Mouse (Mus musculus) liver, embryonic 15.5 days (tissue): ENCODE data around the gene Cldn20. TPM values are rescaled to one million over a fixed set of nuclear protein-coding genes. Genes with fewer than 3 reads are reported as not detected.

ENCODE experiments used
- ATAC-seq: fragments of 200-750 bp; cut with Nextera tagmentation; 2 replicates; pipeline ENCODE4 v1.8.0; 2017; ENCODE audit warnings: moderate number of reproducible peaks, mild to moderate bottlenecking, moderate library complexity; ENCODE audit not compliant: insufficient read depth
- H3K27ac ChIP-seq: fragments of 300-500 bp; sonication (generic); replicated peaks from 2 replicates; pipeline ENCODE4 v1.5.1; 2015; ENCODE audit warnings: mild to moderate bottlenecking, inconsistent platforms
- H3K27me3 ChIP-seq: fragments of 300-500 bp; sonication (generic); 2 replicates; pipeline ENCODE4 v1.6.1; 2015; ENCODE audit warnings: mild to moderate bottlenecking, inconsistent platforms
- H3K36me3 ChIP-seq: fragments of 300-500 bp; sonication (generic); replicated peaks from 2 replicates; pipeline ENCODE4 v1.6.1; 2015; ENCODE audit warnings: moderate library complexity, mild to moderate bottlenecking, inconsistent platforms
- H3K4me1 ChIP-seq: fragments of 300-500 bp; sonication (generic); replicated peaks from 2 replicates; pipeline ENCODE4 v1.6.1; 2015; ENCODE audit warnings: inconsistent platforms
- H3K4me2 ChIP-seq: fragments of 300-500 bp; sonication (generic); 2 replicates; pipeline ENCODE4 v1.6.1; 2015; ENCODE audit warnings: moderate library complexity, mild to moderate bottlenecking, inconsistent platforms
- H3K4me3 ChIP-seq: fragments of 300-500 bp; sonication (generic); replicated peaks from 2 replicates; pipeline ENCODE4 v1.5.1; 2015; ENCODE audit warnings: mild to moderate bottlenecking, inconsistent platforms
- H3K9ac ChIP-seq: fragments of 300-500 bp; sonication (generic); 2 replicates; pipeline ENCODE4 v1.6.1; 2015; ENCODE audit warnings: moderate library complexity, mild to moderate bottlenecking, inconsistent platforms
- H3K9me3 ChIP-seq: fragments of 300-500 bp; sonication (generic); replicated peaks from 2 replicates; pipeline ENCODE4 v1.6.1; 2016; ENCODE audit warnings: inconsistent platforms
- WGBS: fragments of 180-500 bp; shearing (Covaris S2); methylation state at CpG from one replicate; pipeline ENCODE4 v1.1.7; 2015; ENCODE audit warnings: mixed read lengths; ENCODE audit not compliant: insufficient replicate concordance; 5-methylcytosine and 5-hydroxymethylcytosine counted together
- polyA plus RNA-seq: library from polyadenylated mRNA; unstranded; fragments of >200 nt; fragmentation: Nextera tagmentation; extraction: Ambion mirVana; gene quantifications from 2 replicates; pipeline ENCODE4 v1.2.1, GENCODE M21; 2015

Gene Cldn20
- polyA plus RNA-seq, result not detected in 2 replicates

GRCm38 (mm10) chr17:3532254-3532653, at the start of gene Cldn20:
TSS of gene Cldn20 (plus strand) at chr17:3532554.
- Histone ChIP-seq H3K36me3 (peaks cover 18% of the 10 kb centered on the region; the same call in 1 of the 2 replicates), H3K9me3 (no peaks in the 10 kb centered on the region), H3K27me3 (no peaks in the 10 kb centered on the region), H3K9ac (no peak within 1 kb of the TSS), H3K4me3 (no peak within 1 kb of the TSS), H3K27ac (no peak within 1 kb of the TSS), H3K4me2 (no peak within 1 kb of the TSS), H3K4me1 (peaks cover 13% of the 10 kb centered on the region)
- no peak for ATAC-seq
- WGBS, result 75% methylated on average over 4 of the region's 4 CpGs

GRCm38 (mm10) chr17:3483091-3483490, 49.3 kb upstream of the Cldn20 start:
- H3K27ac ChIP-seq, result no peak overlapping the region

GRCm38 (mm10) chr17:3485851-3486250, 46.5 kb upstream of the Cldn20 start:
- H3K4me3 ChIP-seq, result no peak overlapping the region
- H3K36me3 ChIP-seq, result no peaks in the 10 kb centered on the region
- no peak overlapping the region for H3K9ac ChIP-seq
- no peak overlapping the region for H3K27ac ChIP-seq
- WGBS, result 62% methylated on average over 7 of the region's 7 CpGs
- H3K4me2 ChIP-seq, result no peak overlapping the region
- H3K27me3 ChIP-seq, result no peaks in the 10 kb centered on the region
- no peak for ATAC-seq
- no peaks in the 10 kb centered on the region for H3K9me3 ChIP-seq
- H3K4me1 ChIP-seq, result peaks cover 7% of the 10 kb centered on the region; the same call in 1 of the 2 replicates

More at GRCm38 (mm10) chr17:3483091-3483490, 49.3 kb upstream of the Cldn20 start:
- no peak overlapping the region for H3K4me2 ChIP-seq
- 57% methylated on average over 8 of the region's 8 CpGs for WGBS
- no peaks in the 10 kb centered on the region for H3K9me3 ChIP-seq
- no peak for ATAC-seq
- no peak overlapping the region for H3K4me3 ChIP-seq
- peaks cover 5% of the 10 kb centered on the region; the same call in 1 of the 2 replicates for H3K4me1 ChIP-seq
- no peaks in the 10 kb centered on the region for H3K27me3 ChIP-seq
- H3K9ac ChIP-seq, result no peak overlapping the region
- H3K36me3 ChIP-seq, result no peaks in the 10 kb centered on the region

GRCm38 (mm10) chr17:3487211-3487610, 45.1 kb upstream of the Cldn20 start:
- no peak overlapping the region for H3K4me2 ChIP-seq
- H3K27ac ChIP-seq, result no peak overlapping the region

GRCm38 (mm10) chr17:3487721-3488601, 44.4 kb upstream of the Cldn20 start:
- Histone ChIP-seq H3K36me3 (no peaks in the 10 kb centered on the region), H3K4me3 (no peak overlapping the region)

More at GRCm38 (mm10) chr17:3487211-3487610, 45.1 kb upstream of the Cldn20 start:
- ATAC-seq, result no peak
- Histone ChIP-seq H3K4me1 (peaks cover 7% of the 10 kb centered on the region; the same call in 1 of the 2 replicates), H3K27me3 (no peaks in the 10 kb centered on the region), H3K9me3 (no peaks in the 10 kb centered on the region), H3K9ac (no peak overlapping the region), H3K4me3 (no peak overlapping the region), H3K36me3 (no peaks in the 10 kb centered on the region)
- 79% methylated on average over 4 of the region's 4 CpGs for WGBS

GRCm38 (mm10) chr17:3490216-3490895, 42.0 kb upstream of the Cldn20 start:
- no peak overlapping the region for H3K27ac ChIP-seq
- no peak for ATAC-seq
- 62% methylated on average over 11 of the region's 11 CpGs for WGBS

More at GRCm38 (mm10) chr17:3487721-3488601, 44.4 kb upstream of the Cldn20 start:
- Histone ChIP-seq H3K9me3 (no peaks in the 10 kb centered on the region), H3K4me2 (no peak overlapping the region), H3K9ac (no peak overlapping the region), H3K27me3 (no peaks in the 10 kb centered on the region), H3K27ac (no peak overlapping the region), H3K4me1 (peaks cover 7% of the 10 kb centered on the region; the same call in 1 of the 2 replicates)
- WGBS, result 42% methylated on average over 12 of the region's 12 CpGs
- no peak for ATAC-seq

GRCm38 (mm10) chr17:3491065-3491464, 41.3 kb upstream of the Cldn20 start:
- H3K27ac ChIP-seq, result no peak overlapping the region
- H3K9ac ChIP-seq, result no peak overlapping the region
- no peak overlapping the region for H3K4me2 ChIP-seq
- no peaks in the 10 kb centered on the region for H3K27me3 ChIP-seq
- no peaks in the 10 kb centered on the region for H3K36me3 ChIP-seq
- peaks cover 7% of the 10 kb centered on the region; the same call in 1 of the 2 replicates for H3K4me1 ChIP-seq
- H3K4me3 ChIP-seq, result no peak overlapping the region
- ATAC-seq, result no peak
- 19% methylated on average over 5 of the region's 5 CpGs for WGBS
- H3K9me3 ChIP-seq, result no peaks in the 10 kb centered on the region

More at GRCm38 (mm10) chr17:3490216-3490895, 42.0 kb upstream of the Cldn20 start:
- no peak overlapping the region for H3K4me3 ChIP-seq
- H3K9ac ChIP-seq, result no peak overlapping the region
- no peaks in the 10 kb centered on the region for H3K36me3 ChIP-seq
- no peaks in the 10 kb centered on the region for H3K27me3 ChIP-seq
- H3K9me3 ChIP-seq, result no peaks in the 10 kb centered on the region
- peaks cover 7% of the 10 kb centered on the region; the same call in 1 of the 2 replicates for H3K4me1 ChIP-seq
- H3K4me2 ChIP-seq, result no peak overlapping the region

GRCm38 (mm10) chr17:3491667-3492066, 40.7 kb upstream of the Cldn20 start:
- 70% methylated on average over 6 of the region's 6 CpGs for WGBS
- peaks cover 7% of the 10 kb centered on the region for H3K4me1 ChIP-seq
- H3K9me3 ChIP-seq, result no peaks in the 10 kb centered on the region
- H3K27ac ChIP-seq, result no peak overlapping the region
- H3K36me3 ChIP-seq, result no peaks in the 10 kb centered on the region
- ATAC-seq, result no peak
- no peak overlapping the region for H3K4me3 ChIP-seq
- no peak overlapping the region for H3K9ac ChIP-seq
- H3K27me3 ChIP-seq, result no peaks in the 10 kb centered on the region
- H3K4me2 ChIP-seq, result no peak overlapping the region

GRCm38 (mm10) chr17:3495576-3495975, 36.8 kb upstream of the Cldn20 start:
- H3K9ac ChIP-seq, result no peak overlapping the region
- no peaks in the 10 kb centered on the region; the same call in 1 of the 2 replicates for H3K4me1 ChIP-seq
- no peaks in the 10 kb centered on the region for H3K27me3 ChIP-seq
- no peak for ATAC-seq
- H3K27ac ChIP-seq, result no peak overlapping the region
- H3K4me3 ChIP-seq, result no peak overlapping the region
- H3K4me2 ChIP-seq, result no peak overlapping the region
- WGBS, result 29% methylated on average over 2 of the region's 2 CpGs
- H3K9me3 ChIP-seq, result no peaks in the 10 kb centered on the region
- no peaks in the 10 kb centered on the region for H3K36me3 ChIP-seq

GRCm38 (mm10) chr17:3496080-3496479, 36.3 kb upstream of the Cldn20 start:
- Histone ChIP-seq H3K27me3 (no peaks in the 10 kb centered on the region), H3K27ac (no peak overlapping the region), H3K9ac (no peak overlapping the region), H3K9me3 (no peaks in the 10 kb centered on the region), H3K36me3 (no peaks in the 10 kb centered on the region), H3K4me1 (no peaks in the 10 kb centered on the region; the same call in 1 of the 2 replicates), H3K4me3 (no peak overlapping the region), H3K4me2 (no peak overlapping the region)
- WGBS, result 69% methylated on average over 3 of the region's 3 CpGs
- ATAC-seq, result peak; percentile 66; the same call in 1 of the 2 replicates

- WGBS, result 18% methylated on average over 3 of the region's 3 CpGs
- Histone ChIP-seq H3K27ac (no peak overlapping the region), H3K4me2 (no peak overlapping the region), H3K36me3 (no peaks in the 10 kb centered on the region), H3K9me3 (no peaks in the 10 kb centered on the region), H3K4me1 (no peaks in the 10 kb centered on the region; the same call in 1 of the 2 replicates), H3K4me3 (no peak overlapping the region), H3K9ac (no peak overlapping the region), H3K27me3 (no peaks in the 10 kb centered on the region)
- ATAC-seq, result no peak
Observed at GRCm38 (mm10) chr17:3498086-3498485, 34.3 kb upstream of the Cldn20 start.
